Mouse (Mus musculus) brown adipose tissue, adult 24 weeks (tissue): ENCODE measurements around the gene Vgf. TPM values are rescaled to one million over a fixed set of nuclear protein-coding genes. Genes with fewer than 3 reads are reported as not detected.

Experiments used
- H3K27ac ChIP-seq: fragments of 200-500 bp; replicated peaks from 2 replicates; pipeline ENCODE4 v1.5.1; 2012; ENCODE audit warnings: low read depth, mild to moderate bottlenecking, low read length
- H3K4me1 ChIP-seq: fragments of 200-500 bp; 2 replicates; pipeline ENCODE4 v1.6.1; 2012; ENCODE audit warnings: low read length, mixed read lengths; ENCODE audit not compliant: control insufficient read depth, insufficient read depth, insufficient read length
- H3K4me3 ChIP-seq: fragments of 200-500 bp; 2 replicates; pipeline ENCODE4 v1.5.1; 2012; ENCODE audit warnings: low read depth, mild to moderate bottlenecking, low read length, moderate library complexity; ENCODE audit not compliant: insufficient read depth
- polyA plus RNA-seq: library from polyadenylated mRNA; stranded (reverse); fragments of >200 nt; gene quantifications from 2 replicates; pipeline ENCODE4 v1.2.4, GENCODE M21; 2012; ENCODE audit not compliant: missing spikeins, insufficient read depth, insufficient read length

Vgf gene
- polyA plus RNA-seq, 1 experiment = not detected

DNA sequence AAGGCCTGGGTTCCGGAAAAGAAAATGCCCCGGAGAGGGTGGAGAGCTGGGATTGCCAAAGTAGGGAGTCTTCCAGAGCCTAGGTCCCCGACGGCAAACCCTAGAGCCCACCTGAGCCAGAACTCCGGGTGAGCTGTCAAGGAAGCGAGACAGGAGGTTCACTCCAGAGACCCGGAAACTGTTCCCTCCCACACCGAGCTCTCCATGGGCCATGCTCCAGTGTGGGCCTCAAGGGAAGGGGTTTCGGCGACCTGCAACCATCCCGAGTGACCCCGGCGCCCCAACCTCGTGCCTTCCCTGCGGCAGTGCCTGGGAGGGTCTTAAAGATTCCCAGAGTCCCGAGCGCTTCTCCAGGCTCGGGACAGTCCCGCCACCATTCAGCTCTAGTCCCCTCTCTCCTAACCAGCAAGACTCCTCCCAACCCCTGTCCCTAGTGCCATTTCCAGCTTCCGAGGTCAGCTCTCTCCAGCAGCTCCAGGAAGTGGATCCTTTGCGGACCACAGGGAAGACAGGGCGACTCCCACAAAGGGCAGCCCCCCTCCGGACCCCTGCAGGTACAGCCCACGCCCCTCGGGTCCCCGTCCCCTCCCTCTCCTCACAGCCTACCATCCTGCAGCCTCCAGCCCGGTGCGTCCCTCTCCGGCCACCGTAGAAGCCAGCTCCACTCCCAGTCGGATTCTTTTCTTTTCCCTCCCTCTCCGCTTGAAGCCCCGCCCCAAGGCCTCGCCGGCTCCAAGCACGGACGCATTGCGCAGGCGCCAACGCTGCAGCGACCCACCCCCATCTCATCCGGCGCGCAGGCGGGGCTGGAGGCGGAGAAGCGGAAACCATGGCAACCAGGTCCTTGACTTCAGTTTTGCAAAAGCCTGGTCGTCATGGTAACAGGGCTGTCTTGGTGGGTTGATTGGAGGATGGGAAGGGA is 19.5 kb downstream of the Vgf start, which contains the start of gene Ap1s1:
TSS of gene Ap1s1 (minus strand) at position 734 of the 922 bp plus-strand sequence.
- H3K4me1 ChIP-seq = no peaks in the 10 kb centered on the region
- H3K27ac ChIP-seq = peak within 1 kb of the TSS; percentile 9; the same call in 1 of the 2 replicates
- H3K4me3 ChIP-seq = peak within 1 kb of the TSS; percentile 82

DNA sequence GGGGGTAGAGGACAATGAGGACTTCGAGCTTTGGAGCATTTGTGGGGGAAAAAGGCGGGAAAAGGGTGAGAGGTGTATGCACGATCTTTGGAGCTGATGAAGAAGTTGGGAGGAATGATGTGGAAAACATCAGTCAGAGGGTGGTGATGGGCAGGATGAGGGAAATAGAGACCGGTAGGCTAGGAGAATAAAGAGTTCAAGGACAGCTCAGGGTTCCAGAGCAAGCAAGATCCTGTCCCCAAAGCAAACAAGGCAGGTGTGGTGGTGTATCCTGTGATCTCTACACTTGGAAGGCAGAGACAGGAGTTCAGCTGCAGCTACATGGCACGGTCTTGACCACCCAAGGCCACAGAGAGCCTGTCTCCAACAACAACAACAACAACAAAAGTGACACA is 20.1 kb downstream of the Vgf start:
- Histone ChIP-seq H3K4me3 (peak overlapping the region; percentile 42), H3K4me1 (no peaks in the 10 kb centered on the region), H3K27ac (no peak overlapping the region)

DNA sequence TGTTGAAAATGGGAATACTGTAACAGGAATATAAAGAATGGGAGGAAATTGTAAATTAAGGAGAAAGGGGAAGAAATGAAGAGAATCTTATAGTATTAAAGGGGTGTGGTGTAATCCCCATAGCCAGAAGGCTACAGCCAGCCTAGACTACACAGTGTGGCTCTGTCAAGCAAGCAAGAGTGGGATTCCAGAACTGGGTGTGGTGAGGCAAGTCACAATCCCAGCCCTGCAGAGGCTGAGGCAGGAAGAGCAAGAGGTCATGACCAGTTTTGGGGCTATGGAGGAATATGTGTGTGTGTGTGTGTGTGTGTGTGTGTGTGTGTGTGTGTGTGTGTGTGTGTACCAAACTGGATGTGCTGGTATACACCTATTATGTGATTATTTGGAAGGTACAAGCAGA is 20.8 kb downstream of the Vgf start:
- Histone ChIP-seq H3K4me3 (no peak overlapping the region), H3K27ac (no peak overlapping the region), H3K4me1 (no peaks in the 10 kb centered on the region)

DNA sequence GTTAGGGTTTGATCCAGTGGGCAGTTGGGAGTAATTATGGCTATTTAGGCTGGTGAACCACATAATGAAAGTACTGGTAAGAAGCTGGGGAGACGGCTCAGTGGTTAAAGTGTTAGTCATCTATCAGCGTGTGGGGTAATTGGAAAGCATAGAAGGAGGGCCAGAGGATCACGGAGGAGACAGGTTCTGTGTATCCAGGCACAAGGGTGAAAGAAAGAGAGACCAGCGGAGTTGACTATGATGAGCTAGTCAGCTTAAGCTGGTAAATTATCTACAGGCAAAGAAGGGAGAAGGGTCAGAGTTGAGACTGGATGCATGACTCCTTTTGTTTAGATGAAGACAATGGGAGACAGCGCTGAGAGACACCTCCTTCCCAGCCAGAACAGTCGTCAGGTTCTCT is 24.9 kb downstream of the Vgf start:
- no peaks in the 10 kb centered on the region for H3K4me1 ChIP-seq
- no peak overlapping the region for H3K4me3 ChIP-seq
- no peak overlapping the region for H3K27ac ChIP-seq

DNA sequence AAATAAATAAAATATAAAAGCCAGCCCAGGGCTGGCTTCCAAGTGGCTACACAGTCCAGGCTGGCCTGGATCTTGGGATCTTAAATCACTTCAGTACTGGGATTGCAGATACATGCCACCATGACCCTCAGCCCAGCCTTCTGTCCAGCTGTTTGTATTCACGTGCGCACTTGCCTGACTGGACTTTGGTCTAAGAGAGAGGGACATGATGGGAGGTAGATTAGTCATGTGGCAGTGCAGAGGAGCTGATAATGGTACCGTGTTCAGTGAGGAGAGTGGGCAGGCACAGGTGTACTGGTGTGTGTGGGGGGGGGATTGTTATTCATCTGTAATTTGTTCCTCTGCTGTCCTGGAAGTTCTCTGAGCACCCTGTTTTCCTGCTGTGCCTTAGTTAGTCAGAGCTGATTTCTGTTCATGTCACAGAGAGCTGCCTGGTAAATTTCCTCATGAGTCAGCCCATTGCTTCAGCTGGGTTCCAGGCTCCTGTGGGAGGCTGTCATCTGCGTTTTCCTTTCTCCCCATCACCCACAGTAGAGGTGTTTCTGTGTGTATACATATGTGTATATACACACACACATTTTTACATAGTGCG is 25.8 kb downstream of the Vgf start:
- H3K4me3 ChIP-seq = no peak overlapping the region
- no peak overlapping the region for H3K27ac ChIP-seq
- no peaks in the 10 kb centered on the region for H3K4me1 ChIP-seq

DNA sequence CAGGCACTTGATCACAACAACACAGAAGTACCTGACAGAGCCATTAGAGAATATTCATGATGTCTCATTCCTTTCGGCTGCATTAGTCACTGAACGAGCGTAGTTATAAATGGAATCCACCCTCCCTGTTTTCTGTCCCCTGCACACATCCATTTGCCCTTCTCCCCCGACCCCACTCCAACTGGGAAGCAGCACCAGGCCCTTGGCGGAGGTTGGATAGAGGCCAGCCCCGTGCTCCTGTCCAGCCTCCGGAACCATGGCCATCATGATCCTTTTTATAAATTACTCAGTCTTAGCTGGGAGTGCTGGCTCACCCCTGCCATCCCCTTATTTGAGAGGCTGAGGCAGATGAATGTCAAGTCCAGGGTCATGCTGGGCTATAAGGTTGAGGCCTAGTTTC is 28.1 kb downstream of the Vgf start:
- no peak overlapping the region for H3K4me3 ChIP-seq

DNA sequence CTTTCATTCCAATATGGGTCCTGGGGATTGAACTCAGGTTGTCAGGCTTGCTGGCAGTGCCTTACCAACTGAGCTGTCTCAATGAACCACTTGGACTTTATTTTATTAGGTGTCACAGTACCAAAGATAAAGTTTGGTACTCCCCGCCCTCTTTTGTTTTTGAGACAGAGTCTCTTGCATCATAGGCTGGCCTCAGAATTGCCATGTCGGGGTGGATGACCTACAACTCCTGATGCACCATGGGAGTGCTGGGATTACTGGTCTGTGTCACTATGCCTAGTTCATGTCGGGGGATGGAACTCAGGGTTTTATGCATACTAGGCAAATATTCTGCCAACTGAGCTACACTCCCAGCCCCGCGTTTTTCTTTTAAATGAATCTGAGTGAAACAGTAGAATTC is 28.7 kb downstream of the Vgf start:
- Histone ChIP-seq H3K27ac (no peak overlapping the region), H3K4me3 (no peak overlapping the region), H3K4me1 (no peaks in the 10 kb centered on the region)

More for the DNA sequence above, 28.1 kb downstream of the Vgf start:
- H3K4me1 ChIP-seq = no peaks in the 10 kb centered on the region
- no peak overlapping the region for H3K27ac ChIP-seq

DNA sequence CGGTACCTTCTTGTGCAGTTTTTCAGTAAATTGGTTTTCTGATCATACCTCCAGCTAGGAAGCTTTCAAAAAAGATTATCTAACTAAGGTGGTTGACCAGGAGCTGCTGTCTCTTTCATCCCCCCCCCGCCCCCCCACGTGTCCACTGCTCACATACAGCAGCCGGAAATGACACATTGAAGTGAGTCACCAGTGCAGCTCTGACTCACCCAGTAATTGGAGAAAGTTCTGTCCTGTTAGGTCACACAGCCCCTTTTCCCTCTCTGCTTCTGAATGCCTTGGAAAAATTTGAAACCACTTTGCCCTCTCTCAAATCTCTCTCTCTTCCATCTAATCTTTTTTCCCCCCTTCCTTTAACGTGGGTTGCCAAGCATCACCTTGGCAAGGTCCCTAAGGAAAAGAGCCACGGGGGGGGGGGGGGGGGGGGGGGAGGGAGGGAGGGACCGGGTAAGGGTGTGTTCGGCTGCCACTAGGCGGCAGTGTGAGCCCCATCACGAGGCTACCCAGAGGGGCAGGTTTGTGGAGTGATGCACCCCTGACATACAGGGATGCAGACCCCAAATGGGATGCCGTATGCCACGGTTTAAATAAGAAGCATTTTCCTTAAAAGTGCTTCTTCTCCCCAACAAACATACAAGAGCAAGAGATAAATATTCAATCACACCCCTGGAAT is 35.8 kb downstream of the Vgf start:
- no peak overlapping the region for H3K27ac ChIP-seq
- H3K4me1 ChIP-seq = no peaks in the 10 kb centered on the region

DNA sequence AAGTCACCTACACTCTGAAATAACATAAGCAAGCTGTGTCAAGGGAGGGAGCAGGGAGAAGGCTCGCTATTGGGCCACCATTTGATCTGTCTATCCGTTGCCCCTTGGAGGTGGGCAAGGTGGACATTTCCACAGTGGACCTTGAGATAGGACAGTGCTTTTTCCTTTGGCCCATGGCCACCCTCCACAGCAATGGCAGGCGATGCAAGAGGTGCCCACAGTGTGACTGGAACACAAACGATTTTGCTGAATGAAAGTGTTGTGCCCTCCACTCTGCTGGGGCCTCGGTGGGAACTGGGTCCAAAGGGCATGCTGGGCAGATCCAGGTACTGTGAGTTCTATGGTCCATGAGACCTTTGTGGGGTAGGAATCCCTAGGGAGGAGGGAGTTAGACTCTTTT is 36.4 kb downstream of the Vgf start:
- no peak overlapping the region for H3K27ac ChIP-seq
- no peaks in the 10 kb centered on the region for H3K4me1 ChIP-seq
- no peak overlapping the region for H3K4me3 ChIP-seq

More for the DNA sequence above, 35.8 kb downstream of the Vgf start:
- no peak overlapping the region for H3K4me3 ChIP-seq

DNA sequence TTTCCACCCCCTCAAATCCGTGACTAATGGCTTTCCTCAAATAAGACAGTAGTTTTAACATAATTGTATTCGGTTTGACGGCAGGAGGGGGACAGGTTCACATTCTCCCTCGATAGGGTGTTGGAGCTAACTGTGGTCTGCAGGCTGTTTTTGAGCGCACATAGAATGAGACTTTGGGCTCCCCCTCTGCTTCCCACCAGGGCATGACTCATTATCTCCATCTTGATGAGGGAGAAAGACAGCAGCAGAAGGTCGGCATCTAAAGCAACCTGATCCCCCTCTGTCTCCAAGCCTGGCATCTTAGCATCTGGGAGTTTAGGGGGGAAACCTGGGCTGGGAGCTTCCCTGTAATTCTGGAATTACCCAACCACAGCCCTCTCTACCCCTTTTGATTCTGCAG is 39.3 kb downstream of the Vgf start:
- no peak overlapping the region for H3K4me3 ChIP-seq
- H3K4me1 ChIP-seq = no peaks in the 10 kb centered on the region
- no peak overlapping the region for H3K27ac ChIP-seq

DNA sequence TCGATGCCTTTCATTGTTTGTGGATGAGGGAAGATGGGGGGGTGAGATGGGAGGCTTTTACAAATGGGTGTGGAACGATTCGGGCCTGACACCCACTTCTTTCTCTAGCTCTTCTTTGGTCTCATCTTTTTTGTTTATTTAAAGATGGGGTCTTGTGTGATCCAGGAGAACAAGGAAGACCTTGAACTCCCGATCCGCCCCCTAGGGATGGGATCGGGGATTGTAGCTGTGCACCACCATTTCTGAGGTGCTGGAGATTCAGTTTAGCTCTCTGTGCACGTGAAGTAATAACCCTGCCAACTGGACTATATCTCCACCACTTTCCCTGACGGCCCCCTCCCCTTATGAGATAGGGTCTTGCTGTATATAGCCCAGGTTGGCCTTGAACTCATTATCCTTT is 39.7 kb downstream of the Vgf start:
- Histone ChIP-seq H3K4me1 (no peaks in the 10 kb centered on the region; the same call in 1 of the 2 replicates), H3K27ac (no peak overlapping the region), H3K4me3 (no peak overlapping the region)

DNA sequence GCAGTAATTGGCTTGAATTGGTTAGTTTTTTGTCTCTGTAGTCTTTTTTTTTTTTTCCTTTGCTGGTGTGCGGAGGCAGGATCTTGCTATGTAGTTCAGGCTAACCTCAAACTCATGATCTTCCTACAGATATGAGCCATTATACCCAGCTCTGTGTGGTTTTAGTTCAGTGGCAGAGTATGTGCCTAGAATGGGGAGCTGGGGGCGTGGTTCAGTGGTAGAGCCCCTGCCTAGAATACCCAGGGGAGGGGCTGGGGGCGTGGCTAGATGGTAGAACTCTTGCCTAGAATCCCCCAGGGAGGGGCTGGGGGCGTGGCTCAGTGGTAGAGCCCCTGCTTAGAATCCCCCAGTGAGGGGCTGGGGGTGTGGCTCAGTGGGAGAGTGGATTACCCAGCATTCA is 42.5 kb downstream of the Vgf start:
- no peak overlapping the region for H3K27ac ChIP-seq
- peaks cover 3% of the 10 kb centered on the region for H3K4me1 ChIP-seq
- H3K4me3 ChIP-seq = no peak overlapping the region

DNA sequence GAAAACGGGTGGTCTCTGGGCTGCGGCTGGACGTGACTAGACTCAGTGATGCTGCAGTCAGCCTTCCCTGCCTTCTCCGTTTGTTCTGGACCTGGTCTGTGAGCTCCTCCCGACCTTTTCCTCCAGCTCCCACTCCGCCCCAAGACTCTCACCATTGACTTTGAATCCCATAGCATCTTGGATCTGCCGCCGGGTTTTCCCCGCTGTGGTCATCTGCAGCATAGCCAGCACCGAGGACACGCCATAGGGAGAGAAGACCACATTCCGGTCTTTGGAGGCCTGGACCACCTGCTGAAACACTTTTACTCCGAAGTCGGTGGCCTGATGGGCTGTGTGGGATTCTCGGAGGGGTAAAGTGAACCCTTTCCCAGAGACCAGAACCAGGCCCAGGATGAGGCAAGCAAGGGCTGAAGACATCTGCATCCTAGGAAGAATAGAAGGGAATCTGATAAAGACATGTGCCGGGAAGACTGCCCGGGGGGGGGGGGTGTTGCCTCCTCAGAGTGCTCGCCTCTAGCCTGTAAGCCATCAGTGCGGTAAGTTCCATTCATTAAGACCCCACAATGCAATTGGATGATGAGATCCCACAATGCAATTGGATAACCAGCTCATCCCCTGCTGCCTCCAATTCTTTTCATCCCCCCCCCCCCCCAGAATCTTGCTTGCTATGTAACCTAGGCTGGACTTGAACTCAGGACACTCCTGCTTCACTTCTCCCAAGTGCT is 44.9 kb downstream of the Vgf start:
- Histone ChIP-seq H3K4me3 (peak overlapping the region; percentile 43; the same call in 1 of the 2 replicates), H3K4me1 (peaks cover 15% of the 10 kb centered on the region), H3K27ac (no peak overlapping the region)

DNA sequence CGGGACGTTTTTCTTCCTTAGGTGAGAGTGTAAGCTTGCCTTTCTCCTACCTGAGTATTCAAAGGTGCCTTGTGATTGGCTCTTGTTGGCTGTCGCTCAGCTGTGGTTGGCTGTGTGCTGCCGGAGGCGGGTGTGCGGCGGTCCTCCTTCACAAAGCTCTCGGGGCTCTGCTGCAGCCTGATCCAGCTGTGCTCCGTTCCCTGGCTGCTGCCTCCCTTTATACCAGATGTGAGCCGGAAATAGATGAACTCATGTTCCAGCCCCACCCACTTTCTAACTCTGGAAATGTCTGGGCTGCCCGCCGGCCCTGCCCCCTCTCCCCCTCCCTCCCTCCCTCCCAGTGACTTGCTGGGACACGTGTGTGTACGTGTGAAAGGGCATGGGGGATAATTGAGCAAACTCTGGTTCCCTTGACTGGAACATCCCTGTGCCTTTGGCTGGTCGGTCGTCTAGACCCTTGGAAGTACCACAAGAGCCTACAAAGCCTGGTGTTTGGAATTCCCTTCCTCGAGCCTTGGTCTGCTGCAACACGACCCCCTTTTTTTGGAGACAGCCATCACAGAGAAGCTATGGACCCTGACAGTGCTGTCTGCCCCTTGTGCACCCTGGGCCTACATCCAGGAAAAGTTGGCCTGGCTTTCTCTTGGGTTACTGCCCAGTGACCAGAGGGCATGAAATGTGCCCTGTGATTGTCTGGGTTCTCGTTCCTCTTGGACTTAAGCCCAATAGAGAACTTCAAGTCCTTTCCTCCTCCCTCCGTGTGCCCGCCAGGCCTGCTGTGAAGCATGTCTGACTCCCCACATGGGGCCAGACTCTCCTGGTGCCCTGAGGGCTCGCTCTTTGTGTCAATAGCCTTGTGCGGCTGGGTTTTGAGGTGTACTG is 46.1 kb downstream of the Vgf start, which contains the start of gene Serpine1:
TSS of gene Serpine1 (minus strand) at position 190 of the 882 bp plus-strand sequence.
- Histone ChIP-seq H3K4me3 (peak within 1 kb of the TSS; percentile 43), H3K27ac (peak within 1 kb of the TSS; percentile 97), H3K4me1 (peaks cover 20% of the 10 kb centered on the region)
